Mouse (Mus musculus) midbrain, embryonic 13.5 days (tissue): ENCODE data around the gene Dand5. TPM values are rescaled to one million over a fixed set of nuclear protein-coding genes. Genes with fewer than 3 reads are reported as not detected.

Experiments used
- ATAC-seq: fragments of 200-750 bp; cut with Nextera tagmentation; 2 replicates; pipeline ENCODE4 v1.8.0; 2017; ENCODE audit warnings: mild to moderate bottlenecking, moderate TSS enrichment, moderate library complexity
- H3K27ac ChIP-seq: fragments of 300-500 bp; sonication (generic); 2 replicates; pipeline ENCODE4 v1.5.1; 2015; ENCODE audit warnings: inconsistent platforms, mild to moderate bottlenecking, moderate library complexity
- H3K27me3 ChIP-seq: fragments of 300-500 bp; sonication (generic); 2 replicates; pipeline ENCODE4 v1.6.1; 2015; ENCODE audit warnings: mild to moderate bottlenecking, inconsistent platforms
- H3K36me3 ChIP-seq: fragments of 300-500 bp; sonication (generic); 2 replicates; pipeline ENCODE4 v1.6.1; 2015; ENCODE audit warnings: mild to moderate bottlenecking, inconsistent platforms
- H3K4me1 ChIP-seq: fragments of 300-500 bp; sonication (generic); replicated peaks from 2 replicates; pipeline ENCODE4 v1.6.1; 2015; ENCODE audit warnings: inconsistent platforms
- H3K4me2 ChIP-seq: fragments of 300-500 bp; sonication (generic); replicated peaks from 2 replicates; pipeline ENCODE4 v1.6.1; 2015; ENCODE audit warnings: moderate library complexity, mild to moderate bottlenecking, inconsistent platforms
- H3K4me3 ChIP-seq: fragments of 300-500 bp; sonication (generic); replicated peaks from 2 replicates; pipeline ENCODE4 v1.5.1; 2015; ENCODE audit warnings: mild to moderate bottlenecking, inconsistent platforms
- H3K9ac ChIP-seq: fragments of 300-500 bp; sonication (generic); replicated peaks from 2 replicates; pipeline ENCODE4 v1.6.1; 2015; ENCODE audit warnings: mild to moderate bottlenecking, inconsistent platforms
- H3K9me3 ChIP-seq: fragments of 300-500 bp; sonication (generic); 2 replicates; pipeline ENCODE4 v1.6.1; 2016; ENCODE audit warnings: mild to moderate bottlenecking, inconsistent platforms
- WGBS: fragments of 180-500 bp; shearing (Covaris S2); methylation state at CpG from one replicate; pipeline ENCODE4 v1.1.7; 2015; 5-methylcytosine and 5-hydroxymethylcytosine counted together
- microRNA-seq: library from miRNA; unstranded; fragments of <30 nt; microRNA quantifications from one replicate; pipeline ENCODE4, GENCODE M21; 2016
- polyA plus RNA-seq: library from polyadenylated mRNA; unstranded; fragments of >200 nt; fragmentation: Nextera tagmentation; extraction: Ambion mirVana; gene quantifications from 2 replicates; pipeline ENCODE4 v1.2.1, GENCODE M21; 2015

Gene Dand5
- polyA plus RNA-seq, 1 experiment from 2014 or later = 8.9 TPM

GRCm38 (mm10) chr8:84769324-84769723, 53.3 kb downstream of the Dand5 start:
- no peak for ATAC-seq
- peak overlapping the region; percentile 49; the same call in 1 of the 2 replicates for H3K4me2 ChIP-seq
- H3K36me3 ChIP-seq = no peaks in the 10 kb centered on the region
- H3K4me3 ChIP-seq = peak overlapping the region; percentile 11; the same call in 1 of the 2 replicates
- no peak overlapping the region for H3K27ac ChIP-seq
- H3K9ac ChIP-seq = no peak overlapping the region
- peaks cover 51% of the 10 kb centered on the region for H3K4me1 ChIP-seq
- 85% methylated on average over 8 of the region's 8 CpGs for WGBS
- no peaks in the 10 kb centered on the region for H3K9me3 ChIP-seq
- H3K27me3 ChIP-seq = peaks cover 93% of the 10 kb centered on the region

GRCm38 (mm10) chr8:84768343-84769095, 54.1 kb downstream of the Dand5 start:
- 87% methylated on average over 14 of the region's 14 CpGs for WGBS
- Histone ChIP-seq H3K36me3 (no peaks in the 10 kb centered on the region), H3K27ac (no peak overlapping the region), H3K9ac (no peak overlapping the region), H3K9me3 (no peaks in the 10 kb centered on the region), H3K4me3 (no peak overlapping the region), H3K4me1 (peaks cover 45% of the 10 kb centered on the region), H3K4me2 (no peak overlapping the region), H3K27me3 (peaks cover 99% of the 10 kb centered on the region)
- no peak for ATAC-seq

DNA sequence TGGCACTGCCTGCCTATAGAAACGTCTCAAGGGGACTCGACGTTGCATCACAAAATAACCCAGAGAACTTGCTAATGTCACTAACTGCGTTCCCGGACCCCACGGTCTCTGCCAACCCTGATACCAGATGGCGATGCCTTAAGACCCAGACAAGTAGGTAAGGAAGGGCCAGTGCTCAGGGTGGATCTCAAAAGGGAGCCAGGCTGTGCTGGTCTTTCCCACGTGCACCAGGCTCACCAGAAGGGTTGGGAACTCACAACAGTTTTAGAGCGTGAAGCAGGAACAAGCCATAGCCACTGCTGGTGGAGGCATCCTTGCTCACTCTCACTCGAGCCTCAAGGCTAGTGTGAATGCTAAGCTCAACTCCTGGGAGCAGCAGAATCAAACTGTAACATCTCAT, 55.4 kb downstream of the Dand5 start:
- peaks cover 34% of the 10 kb centered on the region for H3K4me1 ChIP-seq
- no peaks in the 10 kb centered on the region for H3K9me3 ChIP-seq
- ATAC-seq = no peak
- no peaks in the 10 kb centered on the region for H3K36me3 ChIP-seq
- no peak overlapping the region for H3K9ac ChIP-seq
- WGBS = 81% methylated on average over 10 of the region's 10 CpGs
- H3K27me3 ChIP-seq = peaks cover 96% of the 10 kb centered on the region
- H3K27ac ChIP-seq = no peak overlapping the region
- no peak overlapping the region for H3K4me2 ChIP-seq
- H3K4me3 ChIP-seq = no peak overlapping the region

GRCm38 (mm10) chr8:84766422-84766821, 56.2 kb downstream of the Dand5 start:
- Histone ChIP-seq H3K4me1 (peaks cover 28% of the 10 kb centered on the region), H3K9ac (no peak overlapping the region), H3K9me3 (no peaks in the 10 kb centered on the region), H3K27me3 (peaks cover 96% of the 10 kb centered on the region), H3K36me3 (no peaks in the 10 kb centered on the region), H3K4me3 (no peak overlapping the region), H3K4me2 (peak overlapping the region; percentile 33; the same call in 1 of the 2 replicates), H3K27ac (no peak overlapping the region)
- WGBS = 50% methylated on average over 9 of the region's 9 CpGs
- 0 out of 2 replicates have a peak, but pooled peaks have one; percentile 7 for ATAC-seq

DNA sequence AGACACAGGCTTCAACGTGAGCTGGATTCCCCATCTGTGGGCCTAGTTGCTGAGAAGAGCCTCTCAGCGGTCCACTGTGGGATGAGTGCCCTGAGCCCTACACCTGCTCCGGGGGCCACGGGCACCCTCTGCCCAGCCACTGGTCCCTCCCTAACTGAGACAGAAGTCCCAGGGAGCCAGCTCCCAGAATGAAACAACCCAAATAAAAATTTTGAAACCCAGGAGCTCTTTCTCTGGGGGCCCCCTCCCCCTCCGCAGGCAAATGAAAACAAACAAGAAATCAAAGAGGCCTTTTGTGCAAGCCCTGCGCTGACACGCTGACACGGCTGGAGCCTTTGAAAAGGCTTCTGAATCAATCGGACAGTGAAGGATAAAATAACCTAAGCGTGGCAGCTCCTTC, 57.0 kb downstream of the Dand5 start:
- no peaks in the 10 kb centered on the region for H3K36me3 ChIP-seq
- 0 out of 2 replicates have a peak overlapping the region, but pooled peaks have one; percentile 2 for H3K4me3 ChIP-seq
- peaks cover 32% of the 10 kb centered on the region for H3K4me1 ChIP-seq
- H3K9ac ChIP-seq = 0 out of 2 replicates have a peak overlapping the region, but pooled peaks have one; percentile 29
- 10% methylated on average over 10 of the region's 10 CpGs for WGBS
- peak overlapping the region; percentile 33 for H3K4me2 ChIP-seq
- peaks cover 96% of the 10 kb centered on the region for H3K27me3 ChIP-seq
- no peaks in the 10 kb centered on the region for H3K9me3 ChIP-seq
- H3K27ac ChIP-seq = no peak overlapping the region; the same call in 1 of the 2 replicates
- no peak for ATAC-seq

Small RNA genes within 50 kb of the gene (microRNA-seq; reads per million reads assigned to microRNA genes)
- 3.7 reads per million, percentile 14 among the genes with 10 or more reads in this experiment for gene Mir7069

Other genes with a start within 250 kb of the Dand5 start
- 20.0 and 26.3 TPM in 2 replicates for gene Ier2, start 160.0 kb downstream of the Dand5 start, polyA plus RNA-seq
- gene Trmt1, start 136.5 kb downstream of the Dand5 start, polyA plus RNA-seq = 50.1 and 55.7 TPM in 2 replicates
- gene Nacc1, start 135.0 kb downstream of the Dand5 start, polyA plus RNA-seq = 16.8 and 17.3 TPM in 2 replicates
- gene Lyl1, start 121.4 kb downstream of the Dand5 start, polyA plus RNA-seq = 2.1 and 2.4 TPM in 2 replicates
- gene G430095P16Rik, start 99.8 kb downstream of the Dand5 start, polyA plus RNA-seq = 1.3 and 1.9 TPM in 2 replicates
- gene Nfix, start 22.5 kb downstream of the Dand5 start, polyA plus RNA-seq = 22.4 and 28.4 TPM in 2 replicates
- gene Gadd45gip1, start 8.7 kb upstream of the Dand5 start, polyA plus RNA-seq = 34.5 and 36.3 TPM in 2 replicates
- 84.8 and 88.8 TPM in 2 replicates for gene Rad23a, start 17.8 kb upstream of the Dand5 start, polyA plus RNA-seq
- 599 and 642 TPM in 2 replicates for gene Calr, start 24.1 kb upstream of the Dand5 start, polyA plus RNA-seq
- gene Farsa, start 34.2 kb upstream of the Dand5 start, polyA plus RNA-seq = 113 and 122 TPM in 2 replicates
- gene Syce2, start 49.3 kb upstream of the Dand5 start, polyA plus RNA-seq = 23.6 and 24.8 TPM in 2 replicates
- 31.7 and 34.3 TPM in 2 replicates for gene Gcdh, start 71.1 kb upstream of the Dand5 start, polyA plus RNA-seq
- 0.55 and 0.97 TPM in 2 replicates for gene Klf1, start 79.1 kb upstream of the Dand5 start, polyA plus RNA-seq
- gene Dnase2a, start 85.7 kb upstream of the Dand5 start, polyA plus RNA-seq = 6.0 and 6.2 TPM in 2 replicates
- 55.6 and 56.1 TPM in 2 replicates for gene Mast1, start 114.5 kb upstream of the Dand5 start, polyA plus RNA-seq
- gene Rtbdn, start 124.2 kb upstream of the Dand5 start, polyA plus RNA-seq = 1.9 and 2.7 TPM in 2 replicates
- gene Gm49661, start 146.6 kb upstream of the Dand5 start, polyA plus RNA-seq = not detected in 2 replicates
- 1,603 and 1,658 TPM in 2 replicates for gene Prdx2, start 146.8 kb upstream of the Dand5 start, polyA plus RNA-seq
- gene Rnaseh2a, start 146.9 kb upstream of the Dand5 start, polyA plus RNA-seq = 66.5 and 68.6 TPM in 2 replicates
- gene Junb, start 155.9 kb upstream of the Dand5 start, polyA plus RNA-seq = 3.5 and 6.1 TPM in 2 replicates
- 23.5 and 23.8 TPM in 2 replicates for gene Hook2, start 167.8 kb upstream of the Dand5 start, polyA plus RNA-seq
- not detected in 2 replicates for gene Best2, start 191.7 kb upstream of the Dand5 start, polyA plus RNA-seq
- gene Asna1, start 202.5 kb upstream of the Dand5 start, polyA plus RNA-seq = 151 and 154 TPM in 2 replicates
- 135 and 153 TPM in 2 replicates for gene Trir, start 204.0 kb upstream of the Dand5 start, polyA plus RNA-seq
- 51.7 and 56.8 TPM in 2 replicates for gene Tnpo2, start 214.1 kb upstream of the Dand5 start, polyA plus RNA-seq
- gene Fbxw9, start 237.2 kb upstream of the Dand5 start, polyA plus RNA-seq = 61.7 and 64.3 TPM in 2 replicates
- gene Gm5741, start 245.2 kb upstream of the Dand5 start, polyA plus RNA-seq = 0.83 TPM in 1 of 2 replicates, not detected in the other
- 90.0 and 93.2 TPM in 2 replicates for gene Dhps, start 248.9 kb upstream of the Dand5 start, polyA plus RNA-seq